Mouse (Mus musculus) hindbrain, embryonic 11.5 days (tissue): Measurements from ENCODE around the gene Bod1. TPM values are rescaled to one million over a fixed set of nuclear protein-coding genes. Genes with fewer than 3 reads are reported as not detected.

Experiments used
- ATAC-seq: fragments of 200-750 bp; cut with Nextera tagmentation; 2 replicates; pipeline ENCODE4 v1.8.0; 2017; ENCODE audit warnings: mild to moderate bottlenecking, moderate TSS enrichment, moderate library complexity; ENCODE audit not compliant: low FRiP score
- DNase-seq: peaks from one replicate; pipeline ENCODE4 v3.0.0-alpha.2; 2015; ENCODE audit warnings: low spot score
- H3K27ac ChIP-seq: fragments of 300-500 bp; sonication (generic); 2 replicates; pipeline ENCODE4 v1.5.1; 2014; ENCODE audit warnings: mild to moderate bottlenecking, low read depth, low read length
- H3K27me3 ChIP-seq: fragments of 300-500 bp; sonication (generic); 2 replicates; pipeline ENCODE4 v1.6.1; 2014; ENCODE audit warnings: mild to moderate bottlenecking, low read length, moderate library complexity, mixed read lengths; ENCODE audit not compliant: control insufficient read depth, insufficient read depth
- H3K36me3 ChIP-seq: fragments of 300-500 bp; sonication (generic); 2 replicates; pipeline ENCODE4 v1.6.1; 2014; ENCODE audit warnings: mild to moderate bottlenecking, low read length, moderate library complexity, mixed read lengths; ENCODE audit not compliant: control insufficient read depth, insufficient read depth
- H3K4me1 ChIP-seq: fragments of 300-500 bp; sonication (generic); replicated peaks from 2 replicates; pipeline ENCODE4 v1.6.1; 2014; ENCODE audit warnings: low read length, mixed read lengths; ENCODE audit not compliant: control insufficient read depth, insufficient read depth
- H3K4me2 ChIP-seq: fragments of 300-500 bp; sonication (generic); replicated peaks from 2 replicates; pipeline ENCODE4 v1.6.1; 2014; ENCODE audit warnings: mild to moderate bottlenecking, low read depth, low read length
- H3K4me3 ChIP-seq: fragments of 300-500 bp; sonication (generic); 2 replicates; pipeline ENCODE4 v1.5.1; 2014; ENCODE audit warnings: low read depth, low read length
- H3K9ac ChIP-seq: fragments of 300-500 bp; sonication (generic); 2 replicates; pipeline ENCODE4 v1.6.1; 2014; ENCODE audit warnings: low read depth, low read length
- H3K9me3 ChIP-seq: fragments of 300-500 bp; sonication (generic); 2 replicates; pipeline ENCODE4 v1.6.1; 2016; ENCODE audit warnings: low read length; ENCODE audit not compliant: control insufficient read depth
- WGBS: fragments of 180-500 bp; shearing (Covaris S2); extraction: QIAGEN DNeasy Blood & Tissue Kit; methylation state at CpG from one replicate; pipeline ENCODE4 v1.1.7; 2014; 5-methylcytosine and 5-hydroxymethylcytosine counted together
- polyA plus RNA-seq: library from polyadenylated mRNA; unstranded; fragments of >200 nt; fragmentation: Nextera tagmentation; extraction: Ambion mirVana; gene quantifications from 2 replicates; pipeline ENCODE4 v1.2.1, GENCODE M21; 2014

Gene Bod1
- polyA plus RNA-seq, 1 experiment from 2014 or later, result 149 TPM

GRCm38 (mm10) chr11:31676661-31677252, 5.1 kb upstream of the Bod1 start:
- ATAC-seq (no peak), DNase-seq (no peak)

GRCm38 (mm10) chr11:31675430-31675829, 3.7 kb upstream of the Bod1 start:
- no peaks in the 10 kb centered on the region for H3K9me3 ChIP-seq
- no peak overlapping the region for H3K4me3 ChIP-seq
- H3K9ac ChIP-seq, result no peak overlapping the region
- H3K36me3 ChIP-seq, result no peaks in the 10 kb centered on the region
- WGBS, result 54% methylated on average over 2 of the region's 2 CpGs
- no peak for ATAC-seq
- no peaks in the 10 kb centered on the region for H3K27me3 ChIP-seq
- no peaks in the 10 kb centered on the region for H3K4me1 ChIP-seq
- H3K4me2 ChIP-seq, result no peak overlapping the region
- peak; percentile 78 for DNase-seq
- H3K27ac ChIP-seq, result no peak overlapping the region

More at GRCm38 (mm10) chr11:31676661-31677252, 5.1 kb upstream of the Bod1 start:
- 89% methylated on average over 3 of the region's 3 CpGs for WGBS
- H3K9me3 ChIP-seq, result no peaks in the 10 kb centered on the region
- H3K9ac ChIP-seq, result no peak overlapping the region
- H3K4me2 ChIP-seq, result no peak overlapping the region
- H3K4me1 ChIP-seq, result no peaks in the 10 kb centered on the region
- no peak overlapping the region for H3K4me3 ChIP-seq
- H3K27me3 ChIP-seq, result no peaks in the 10 kb centered on the region
- H3K27ac ChIP-seq, result no peak overlapping the region
- H3K36me3 ChIP-seq, result no peaks in the 10 kb centered on the region

- Histone ChIP-seq H3K36me3 (0 out of 2 replicates have a peak, but pooled peaks cover 1% of the 10 kb centered on the region), H3K4me2 (peak overlapping the region; percentile 57), H3K27me3 (no peaks in the 10 kb centered on the region), H3K27ac (no peak overlapping the region), H3K4me1 (no peaks in the 10 kb centered on the region), H3K4me3 (peak overlapping the region; percentile 79), H3K9me3 (no peaks in the 10 kb centered on the region), H3K9ac (peak overlapping the region; percentile 84)
- peak; percentile 76 for ATAC-seq
- 10% methylated on average over 9 of the region's 9 CpGs for WGBS
- DNase-seq, result no peak
These were observed 482 bp upstream of the Bod1 start for GRCm38 (mm10) chr11:31672170-31672563.

GRCm38 (mm10) chr11:31670468-31670921, 1.2 kb downstream of the Bod1 start:
- peak overlapping the region; percentile 35 for H3K4me2 ChIP-seq
- peaks cover 10% of the 10 kb centered on the region; the same call in 1 of the 2 replicates for H3K36me3 ChIP-seq
- no peak for DNase-seq
- H3K27me3 ChIP-seq, result no peaks in the 10 kb centered on the region
- no peaks in the 10 kb centered on the region for H3K9me3 ChIP-seq
- ATAC-seq, result no peak
- H3K4me3 ChIP-seq, result peak overlapping the region; percentile 20
- H3K9ac ChIP-seq, result no peak overlapping the region
- no peak overlapping the region for H3K27ac ChIP-seq
- WGBS, result 81% methylated on average over 5 of the region's 5 CpGs
- no peaks in the 10 kb centered on the region for H3K4me1 ChIP-seq

GRCm38 (mm10) chr11:31669172-31669869, 2.4 kb downstream of the Bod1 start:
- Histone ChIP-seq H3K36me3 (peaks cover 11% of the 10 kb centered on the region), H3K27ac (no peak overlapping the region)

GRCm38 (mm10) chr11:31664186-31664585, 7.5 kb downstream of the Bod1 start:
- Histone ChIP-seq H3K4me1 (no peaks in the 10 kb centered on the region), H3K4me2 (no peak overlapping the region), H3K4me3 (no peak overlapping the region), H3K9me3 (no peaks in the 10 kb centered on the region), H3K27ac (no peak overlapping the region), H3K36me3 (peaks cover 14% of the 10 kb centered on the region), H3K9ac (no peak overlapping the region), H3K27me3 (no peaks in the 10 kb centered on the region)
- WGBS, result 84% methylated on average over 2 of the region's 2 CpGs
- DNase-seq (no peak), ATAC-seq (no peak)

More at GRCm38 (mm10) chr11:31669172-31669869, 2.4 kb downstream of the Bod1 start:
- no peaks in the 10 kb centered on the region for H3K4me1 ChIP-seq
- ATAC-seq, result no peak
- no peak overlapping the region for H3K4me2 ChIP-seq
- 94% methylated on average over 9 of the region's 9 CpGs for WGBS
- no peak overlapping the region for H3K9ac ChIP-seq
- no peak for DNase-seq
- no peaks in the 10 kb centered on the region for H3K27me3 ChIP-seq
- no peaks in the 10 kb centered on the region for H3K9me3 ChIP-seq
- no peak overlapping the region for H3K4me3 ChIP-seq

GRCm38 (mm10) chr11:31663501-31663900, 8.2 kb downstream of the Bod1 start:
- no peaks in the 10 kb centered on the region for H3K27me3 ChIP-seq
- H3K9me3 ChIP-seq, result no peaks in the 10 kb centered on the region
- no peak for DNase-seq
- H3K4me1 ChIP-seq, result no peaks in the 10 kb centered on the region
- H3K4me3 ChIP-seq, result no peak overlapping the region
- peaks cover 14% of the 10 kb centered on the region for H3K36me3 ChIP-seq
- no peak overlapping the region for H3K9ac ChIP-seq
- no peak overlapping the region for H3K4me2 ChIP-seq
- no peak for ATAC-seq
- no peak overlapping the region for H3K27ac ChIP-seq
- 94% methylated on average over 4 of the region's 4 CpGs for whole genome bisulfite sequencing

GRCm38 (mm10) chr11:31662872-31663446, 8.7 kb downstream of the Bod1 start:
- WGBS, result 76% methylated on average over 5 of the region's 5 CpGs

More at GRCm38 (mm10) chr11:31662872-31663446, 8.7 kb downstream of the Bod1 start:
- Histone ChIP-seq H3K27me3 (no peaks in the 10 kb centered on the region), H3K4me1 (no peaks in the 10 kb centered on the region), H3K36me3 (peaks cover 14% of the 10 kb centered on the region), H3K4me3 (no peak overlapping the region), H3K27ac (no peak overlapping the region), H3K9ac (no peak overlapping the region), H3K9me3 (no peaks in the 10 kb centered on the region), H3K4me2 (no peak overlapping the region)
- no peak for DNase-seq
- ATAC-seq, result no peak
